Mouse (Mus musculus): ENCODE measurements at regions not wholly inside any gene's neighbourhood (a gene's known extent, or its start where the extent isn't known, plus 50 kb on each side); places are given as distances from the start of the nearest gene placed in this dataset.

DNA sequence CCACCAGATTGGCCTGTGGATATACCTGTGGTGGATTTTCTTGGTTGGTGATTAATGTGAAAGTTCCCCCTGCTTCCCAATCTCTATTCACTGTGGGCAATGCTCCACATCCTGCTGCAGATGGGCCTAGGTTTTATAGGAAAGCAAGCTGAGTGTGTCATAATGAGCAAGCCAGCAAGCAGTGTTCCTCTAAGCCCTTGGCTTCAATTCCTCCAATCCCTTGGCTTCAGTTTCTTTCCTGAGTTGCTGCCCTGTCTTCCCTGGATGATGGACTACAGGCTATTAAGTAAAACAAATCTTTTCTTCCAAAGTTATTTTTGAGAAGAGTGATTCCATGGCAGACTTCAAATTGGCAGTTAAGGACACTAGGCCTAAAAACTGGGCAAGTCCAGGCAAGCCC lies 257.4 kb upstream of the Mmadhc start:
- TF ChIP-seq MAFK (IDR thresholded peaks at IDR 0.05; ENCODE audit: insufficient read depth, low read depth, low read length) (no peak), HCFC1 (IDR thresholded peaks at IDR 0.05; ENCODE audit: borderline replicate concordance, insufficient read depth, low read length) (no peak)
